12 mouse cellular contexts compared by ENCODE assay signal in genomic region chr1:187446511-187446910, GRCm38 (mm10).
"Had no signal": no experiment of that assay in that cellular context is flagged by ENCODE, and none has a peak within 500 bp of the region (broad histone marks: within the 10 kb centered on the region; RNA-seq: fewer than 3 reads in every experiment).

No protein-coding gene starts in this region.

- DNase-seq: kidney, adult 2 months; kidney, postnatal 14 days; lung, embryonic 14.5 days; lung, postnatal 10 days; thymus, adult 2 months; thymus, postnatal 25 days had no signal

- H3K4me3 ChIP-seq: kidney, embryonic 15.5 days; limb, embryonic 15.5 days; liver, embryonic 12.5 days; midbrain, embryonic 12.5 days; neural tube, embryonic 13.5 days; stomach, embryonic 15.5 days had no signal

- H3K27ac ChIP-seq: kidney, embryonic 15.5 days; limb, embryonic 15.5 days; liver, embryonic 12.5 days; midbrain, embryonic 12.5 days; neural tube, embryonic 13.5 days; stomach, embryonic 15.5 days had no signal
